Mouse (Mus musculus): ENCODE measurements around the gene Pdcl3. TPM values are rescaled to one million over a fixed set of nuclear protein-coding genes. Genes with fewer than 3 reads are reported as not detected.

Pdcl3 gene
- total RNA-seq (2021): 10 to 100 TPM; 81.2 to 90.9 TPM
- 11.8 and 14.4 TPM in 2 replicates for polyA plus RNA-seq (2012; rRNA removed)
- long read RNA-seq, transcript Pdcl3-201 (6 exons, 3,914 nt): major isoform, 61 of 67 reads
- long read RNA-seq, partial matches to known transcripts: 3 of 67 reads
- long read RNA-seq, other reads (novel, unspliced or antisense): 2 of 67 reads

DNA sequence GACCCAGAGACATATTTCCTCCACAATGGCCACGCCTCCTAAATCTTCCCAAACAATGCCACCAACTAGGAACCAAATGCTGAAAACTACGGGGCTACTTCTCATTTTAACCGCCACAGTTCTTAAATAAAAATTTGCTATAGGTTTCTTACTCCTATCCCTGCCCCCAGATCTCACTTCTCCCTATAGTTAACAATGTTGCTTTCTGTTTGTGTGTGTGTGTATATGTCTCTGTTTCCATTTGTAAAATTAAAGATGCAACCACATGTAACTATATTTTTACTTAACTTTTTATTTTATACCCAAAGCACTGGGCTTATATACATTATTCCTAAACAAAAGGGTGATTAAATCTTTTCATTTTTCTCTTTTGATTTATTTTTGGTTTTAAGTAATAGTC lies at the start of gene Pdcl3:
Gene Pdcl3 (plus strand): TSS at position 301 of the 400 bp plus-strand sequence.
- no peak for DNase-seq

DNA sequence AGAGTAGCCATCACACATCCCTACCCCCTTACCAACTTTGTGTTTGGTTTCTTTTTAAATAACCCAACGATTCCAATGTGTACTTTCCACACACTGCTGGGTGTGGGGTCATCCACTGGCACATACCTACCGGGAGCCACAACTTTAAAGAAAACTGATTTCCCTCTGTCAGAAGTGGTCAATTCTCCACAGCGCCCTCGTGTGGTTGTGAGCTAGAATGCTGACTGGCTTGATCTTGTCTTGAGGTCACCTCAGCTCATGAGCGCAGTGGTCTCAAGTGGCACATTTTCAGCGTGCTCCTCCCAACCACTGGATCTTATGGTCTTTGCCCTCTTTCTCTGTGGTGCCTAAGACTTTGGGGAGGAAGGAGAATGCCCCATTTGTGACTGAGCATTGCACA lies 48.6 kb upstream of the Pdcl3 start:
- DNase-seq: peak; percentile 13

DNA sequence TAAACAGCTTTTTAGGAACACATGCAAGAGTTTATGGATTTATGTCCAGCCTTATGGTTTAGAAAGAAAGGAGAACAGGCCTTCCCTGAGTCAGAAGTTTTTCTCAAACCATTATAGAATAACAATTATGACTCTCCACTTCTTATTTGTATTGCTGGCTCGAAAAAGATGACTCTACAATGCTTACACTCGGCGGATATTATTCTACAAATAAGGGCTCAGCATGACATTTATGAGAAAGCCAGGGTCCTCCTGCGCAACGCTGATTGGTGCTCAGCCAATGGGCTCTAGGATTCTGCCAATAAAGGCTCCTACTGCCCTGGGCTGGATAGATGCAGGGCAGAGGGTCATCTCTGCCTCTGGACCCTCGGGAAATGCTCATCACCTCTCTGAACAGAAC lies 46.6 kb upstream of the Pdcl3 start, which contains the start of gene Nms:
Gene Nms (plus strand): TSS at position 301 of the 400 bp plus-strand sequence.
- no peak for DNase-seq

DNA sequence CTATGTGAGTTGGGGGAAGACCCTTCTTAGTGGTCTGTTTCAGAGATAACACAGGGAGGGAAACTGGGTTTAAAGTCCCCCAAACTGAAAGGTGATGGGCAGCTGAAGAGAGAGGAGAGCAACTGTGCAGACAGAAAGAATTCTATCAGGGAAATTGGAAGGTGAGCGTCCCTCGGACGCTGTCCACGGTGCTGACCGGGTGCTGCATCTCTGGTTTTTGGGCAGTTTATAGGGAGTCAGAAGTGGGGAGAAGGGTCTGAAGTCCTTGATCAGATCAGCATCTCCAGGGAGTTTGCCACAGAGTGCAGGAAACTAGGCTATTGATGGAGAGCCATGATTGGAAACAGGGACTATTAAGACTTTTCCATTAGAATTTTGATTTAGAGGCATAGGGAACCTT lies 45.8 kb upstream of the Pdcl3 start:
- peak; percentile 12 for DNase-seq

DNA sequence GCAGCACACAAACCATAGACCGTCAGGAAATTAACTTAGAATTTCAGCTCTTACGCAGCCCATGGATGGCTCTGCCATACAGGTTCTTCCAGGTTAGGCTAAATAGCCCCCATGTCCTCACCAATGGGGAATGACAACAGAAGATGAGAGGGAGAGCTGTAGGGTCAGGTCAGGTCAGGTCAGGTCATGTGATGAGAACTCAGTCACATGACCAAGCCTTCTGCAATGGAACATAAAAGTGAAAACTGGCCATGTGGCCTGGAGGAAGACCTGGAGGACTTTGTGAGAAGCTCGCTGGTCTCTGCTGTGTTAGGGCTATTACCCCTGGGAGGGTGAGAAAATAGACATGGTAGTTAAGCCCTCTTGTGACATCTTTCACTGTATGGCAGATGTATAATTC lies 29.0 kb upstream of the Pdcl3 start:
- no peak for DNase-seq

DNA sequence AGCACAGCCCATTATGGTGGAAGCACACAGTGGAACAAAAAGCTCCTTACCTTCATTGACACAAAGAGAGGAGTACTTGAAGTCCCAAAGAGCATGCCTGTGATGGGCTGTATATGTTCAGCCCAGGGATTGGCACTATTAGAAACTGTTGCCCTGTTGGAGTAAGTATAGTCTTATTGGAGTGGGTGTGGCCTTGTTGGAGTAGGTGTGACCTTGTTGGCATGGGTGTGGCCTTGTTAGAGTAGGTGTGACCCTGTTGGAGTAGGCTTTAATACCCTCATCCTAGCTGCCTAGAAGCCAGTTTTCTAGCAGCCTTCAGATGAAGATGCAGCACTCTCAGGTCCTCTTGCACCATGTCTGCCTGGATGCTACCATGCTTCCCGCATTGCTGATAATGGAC lies 16.3 kb upstream of the Pdcl3 start:
- DNase-seq: no peak

DNA sequence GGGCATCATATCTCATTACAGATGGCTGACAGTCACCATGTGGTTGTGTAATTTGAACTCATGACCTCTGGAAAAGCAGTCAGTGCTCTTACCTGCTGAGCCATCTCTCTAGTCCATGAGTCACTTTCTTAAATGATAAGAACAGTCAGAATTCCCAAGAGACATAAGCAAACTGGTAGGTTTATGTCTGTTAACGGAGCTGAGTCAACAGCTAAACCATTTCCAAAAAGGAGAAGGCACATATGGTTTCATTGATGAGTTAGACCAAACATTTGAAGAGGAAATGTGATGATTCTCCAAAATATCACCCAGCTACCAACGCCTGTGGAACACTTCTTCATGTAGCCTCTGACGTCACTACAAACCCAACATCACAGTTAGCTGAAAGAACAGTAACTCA lies 13.7 kb upstream of the Pdcl3 start:
- DNase-seq: no peak

DNA sequence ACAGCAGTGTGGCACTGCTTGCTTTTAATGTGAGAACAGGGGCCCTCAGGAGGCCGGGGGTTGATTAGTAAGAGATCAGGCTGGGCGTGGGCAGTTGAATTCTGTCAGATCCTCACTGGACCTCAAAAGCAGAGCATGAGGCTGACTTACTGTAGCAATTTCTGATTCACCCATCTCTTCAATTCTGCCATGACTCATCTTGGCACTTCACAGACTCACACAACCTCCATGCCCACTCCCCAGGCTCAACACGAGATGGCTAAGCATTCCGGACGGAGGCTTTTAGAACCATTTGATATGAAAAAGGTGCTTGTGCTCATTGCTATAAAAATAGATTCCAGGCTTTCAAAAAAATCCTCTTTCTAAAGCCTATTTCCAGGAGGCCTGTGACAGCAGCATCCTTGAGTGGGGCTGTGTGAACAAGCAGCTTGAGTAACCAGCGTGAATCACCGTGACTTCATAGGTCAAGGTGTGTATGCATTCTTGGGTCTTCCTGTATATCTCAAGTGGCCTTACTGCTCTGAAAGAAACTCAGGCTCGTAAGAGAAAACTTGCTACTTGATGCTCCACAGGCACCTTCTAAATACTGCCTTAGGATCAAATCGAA lies 12.3 kb upstream of the Pdcl3 start:
- peak; percentile 83 for DNase-seq

DNA sequence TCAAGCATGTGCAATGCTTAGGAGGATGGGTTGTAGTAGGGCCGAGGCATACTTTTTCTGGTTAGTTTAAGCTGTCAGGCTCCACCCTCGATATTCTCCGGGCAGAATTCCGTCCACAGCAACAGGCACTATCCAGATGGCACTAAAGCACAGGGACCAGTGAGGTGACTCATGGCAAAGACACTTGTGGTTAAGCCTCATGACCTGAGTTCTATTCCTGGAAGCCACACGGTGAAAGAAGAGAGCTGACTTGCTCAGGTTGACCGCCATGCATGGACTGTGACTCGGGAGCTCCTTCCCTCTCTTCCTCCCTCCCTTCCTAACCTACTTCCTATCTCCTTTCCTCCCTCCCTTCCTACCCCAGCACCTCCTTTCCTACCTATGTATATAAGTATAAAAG lies 5.5 kb upstream of the Pdcl3 start:
- no peak for DNase-seq

DNA sequence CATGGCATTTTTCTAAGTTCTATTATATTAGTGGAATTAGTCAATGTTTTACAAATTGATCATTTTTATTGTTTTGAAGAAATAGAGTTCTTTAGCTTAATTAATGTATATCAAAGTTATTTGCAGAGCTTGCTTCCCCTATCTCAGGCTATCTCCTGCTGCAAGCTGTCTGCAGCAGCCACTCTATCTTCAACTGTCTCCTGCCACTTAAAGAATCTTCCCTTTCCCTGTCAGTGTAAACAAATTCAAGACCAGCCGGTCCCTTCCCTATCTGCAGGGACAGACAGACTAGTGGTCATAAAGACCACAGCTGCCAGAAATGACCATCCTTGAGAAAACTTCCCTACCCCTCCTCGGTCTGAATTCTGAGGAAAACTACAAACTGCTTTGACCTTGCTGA lies 1.5 kb upstream of the Pdcl3 start:
- DNase-seq: peak; percentile 18

DNA sequence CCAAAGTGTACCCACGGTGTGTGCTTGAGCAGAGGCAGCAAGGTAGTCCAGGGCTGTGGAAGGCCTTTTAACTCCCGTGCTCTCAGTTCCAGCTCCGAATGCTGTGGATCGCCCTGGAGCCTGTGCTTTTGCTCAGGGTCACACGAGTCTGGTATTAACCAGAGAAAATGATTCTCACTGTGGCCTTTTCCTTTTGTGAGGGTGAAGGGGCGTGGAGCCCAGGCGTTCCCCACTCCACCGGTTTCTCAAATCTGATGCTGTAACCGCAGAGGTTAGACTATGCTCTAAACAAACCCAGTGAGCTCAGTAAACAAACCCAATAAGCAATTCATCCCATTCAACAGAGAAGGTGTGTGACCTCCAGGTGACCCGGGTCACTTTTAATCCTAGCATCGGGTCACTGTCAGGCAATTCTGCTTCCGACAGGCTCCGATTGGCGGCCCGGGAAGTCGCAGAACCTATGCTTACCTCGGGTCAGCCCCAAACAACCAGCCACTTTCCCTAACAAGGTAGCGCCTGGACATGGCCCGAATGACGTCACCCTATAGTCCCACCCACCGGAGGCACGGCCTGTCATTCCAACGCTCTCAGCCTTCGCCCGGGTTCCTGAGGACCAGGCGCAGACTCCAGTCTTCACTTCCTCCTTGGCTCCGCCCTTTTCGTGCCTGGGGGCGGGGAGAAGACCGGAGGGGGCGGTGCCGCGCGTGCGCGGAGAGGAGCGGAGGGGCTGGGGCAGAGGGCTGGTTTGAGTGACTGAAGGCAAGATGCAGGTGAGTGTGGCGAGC lies 1.9 kb downstream of the Pdcl3 start:
- peak; percentile 100 for DNase-seq

DNA sequence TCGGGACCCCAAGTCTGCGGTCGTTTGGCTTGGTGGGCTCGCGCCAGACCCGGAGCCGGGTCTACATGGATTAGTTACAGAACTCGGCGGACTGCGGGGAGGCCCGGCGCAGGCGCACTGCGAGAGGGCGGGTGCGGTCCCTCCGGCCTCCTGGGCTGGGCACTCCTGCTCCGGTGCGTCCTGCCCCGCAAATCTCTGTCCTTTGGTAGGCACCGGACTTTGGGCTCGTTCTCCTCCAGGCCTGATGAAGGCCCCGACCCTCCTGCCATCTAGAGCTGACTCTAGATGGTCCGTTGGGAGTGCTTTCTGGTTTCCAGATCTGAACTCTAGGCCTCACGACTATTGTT lies 2.4 kb downstream of the Pdcl3 start:
- no peak for DNase-seq

DNA sequence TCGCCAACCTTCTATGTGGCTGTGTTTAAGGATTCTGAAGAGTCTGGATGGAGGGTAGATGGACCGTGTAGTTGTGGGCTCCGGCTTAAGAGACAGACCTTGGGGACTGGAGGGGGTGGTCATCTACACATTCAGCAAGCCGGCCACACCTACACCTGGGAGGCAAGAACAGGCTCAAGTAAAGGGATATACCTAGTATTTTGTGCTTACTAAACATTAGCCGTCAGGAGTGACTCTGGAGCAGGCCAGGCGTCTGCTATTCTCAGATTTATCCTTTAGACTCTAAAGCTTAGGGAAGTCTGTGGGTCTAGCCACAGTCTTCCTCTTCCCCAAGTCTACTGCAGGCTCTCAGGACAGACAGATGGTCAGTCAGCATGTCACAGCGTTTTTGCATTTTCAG lies 2.9 kb downstream of the Pdcl3 start:
- no peak for DNase-seq

DNA sequence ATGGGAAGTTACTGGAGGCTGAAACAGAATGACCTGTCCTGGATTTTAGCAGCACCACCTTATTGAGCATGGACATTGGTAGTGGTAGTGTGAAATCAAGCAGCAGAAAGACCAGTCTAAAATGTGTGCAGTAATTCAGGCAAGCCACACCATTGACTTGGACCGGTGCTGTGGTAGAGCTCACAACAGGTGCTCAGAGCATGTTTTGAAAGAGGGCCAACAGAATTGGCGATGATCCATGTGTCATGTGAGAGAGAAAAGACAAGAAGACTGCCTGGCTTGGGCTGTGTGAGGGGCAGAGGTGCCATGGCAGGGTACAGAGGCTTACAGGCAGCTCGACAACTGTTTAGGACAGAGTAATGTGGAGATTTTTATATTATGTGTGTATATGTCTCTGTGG lies 7.0 kb downstream of the Pdcl3 start:
- no peak for DNase-seq

DNA sequence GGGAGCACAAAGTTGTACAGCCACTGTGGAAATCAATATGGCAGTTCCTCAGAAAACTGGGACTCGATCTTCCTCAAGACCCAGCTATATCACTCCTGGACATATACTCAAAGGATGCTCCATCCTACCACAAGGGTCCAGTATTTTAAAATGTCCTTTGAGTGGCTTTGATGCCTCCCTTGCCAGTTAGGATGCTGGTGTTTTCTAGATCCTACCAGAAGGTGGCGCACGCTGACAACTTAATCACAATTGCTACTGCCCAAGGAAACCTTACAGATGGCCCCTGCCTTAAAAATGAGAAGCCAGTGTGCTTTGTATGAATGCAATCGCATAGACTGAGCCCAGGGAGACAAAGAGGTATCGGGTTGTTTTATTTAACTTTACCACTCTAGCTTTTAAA lies 15.7 kb downstream of the Pdcl3 start:
- DNase-seq: peak; percentile 74

DNA sequence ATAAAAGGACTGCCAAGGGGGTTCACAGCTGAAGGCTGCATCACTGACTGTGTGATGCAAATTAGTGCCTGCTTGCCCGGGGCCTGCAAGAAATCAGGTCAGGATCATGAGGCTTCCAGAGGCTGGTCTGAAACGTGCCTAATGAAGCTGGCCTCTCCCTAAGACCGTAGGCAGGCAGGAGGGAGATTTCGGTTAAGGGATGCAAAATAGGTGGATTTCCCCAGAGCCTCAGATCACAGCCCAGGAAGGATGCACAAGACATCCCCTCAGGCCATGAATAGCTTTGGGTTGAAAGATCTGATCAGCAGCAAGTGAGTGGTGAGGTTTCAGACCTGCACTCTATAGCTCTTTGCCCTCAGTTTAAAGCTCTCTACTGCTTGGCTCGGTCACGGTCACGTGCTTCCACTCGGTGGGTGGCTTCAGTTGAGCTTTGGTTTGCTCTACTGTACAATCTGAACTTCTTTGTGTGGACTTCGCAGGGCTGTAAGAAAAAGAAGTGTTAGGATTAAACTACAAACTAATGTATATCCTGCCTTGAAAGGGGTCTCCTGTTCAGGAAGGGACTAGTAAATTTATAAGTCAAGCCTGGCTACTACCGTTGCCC lies 20.4 kb downstream of the Pdcl3 start:
- no peak for DNase-seq

DNA sequence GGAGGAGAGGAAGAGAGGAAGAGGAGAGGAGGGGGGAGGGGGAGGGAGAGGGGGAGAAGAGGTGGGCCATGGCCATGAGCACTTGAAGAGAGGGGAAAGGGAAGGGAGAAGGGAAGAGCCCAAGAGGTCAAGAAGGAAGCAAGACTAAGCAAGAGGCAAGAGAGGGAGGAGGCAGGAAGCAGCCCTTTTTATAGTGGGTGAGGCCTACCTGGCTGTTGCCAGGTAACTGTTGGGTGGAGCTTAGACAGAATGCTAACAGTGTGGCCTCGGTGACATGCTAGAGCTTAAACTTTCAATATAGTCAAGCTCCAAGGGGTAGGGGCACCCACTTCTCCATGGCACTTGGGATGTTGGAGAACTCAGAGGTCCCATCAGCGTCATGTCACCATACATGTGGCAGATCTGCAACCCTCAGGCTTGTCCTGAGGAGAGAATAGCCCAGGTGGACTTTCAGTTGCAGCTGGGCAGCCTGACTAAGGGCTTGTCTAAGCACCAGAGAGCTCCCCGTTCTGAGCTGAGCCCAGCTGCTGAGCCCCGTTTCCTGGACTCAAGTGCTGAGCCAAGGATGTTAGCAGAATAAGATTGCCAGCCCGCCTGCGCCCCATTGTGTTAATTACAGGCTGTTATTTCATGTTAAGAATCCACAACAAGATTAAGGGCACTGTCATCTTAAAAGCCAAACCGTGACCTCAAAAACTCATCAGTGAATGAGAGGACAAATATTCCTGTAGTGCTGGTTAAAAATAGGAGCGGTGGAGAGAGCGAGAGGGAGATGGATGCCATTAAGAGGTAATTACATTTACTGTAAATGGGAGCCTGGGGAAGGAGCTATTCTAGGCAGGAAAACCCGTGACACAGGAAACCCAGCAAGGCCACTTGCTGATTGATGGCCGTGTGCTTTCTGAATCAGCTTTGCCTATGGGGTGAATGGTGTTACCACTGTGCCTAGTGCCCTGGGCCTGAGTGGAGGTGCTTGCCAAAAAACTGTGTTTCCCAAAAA lies 21.7 kb downstream of the Pdcl3 start:
- peak; percentile 60 for DNase-seq

DNA sequence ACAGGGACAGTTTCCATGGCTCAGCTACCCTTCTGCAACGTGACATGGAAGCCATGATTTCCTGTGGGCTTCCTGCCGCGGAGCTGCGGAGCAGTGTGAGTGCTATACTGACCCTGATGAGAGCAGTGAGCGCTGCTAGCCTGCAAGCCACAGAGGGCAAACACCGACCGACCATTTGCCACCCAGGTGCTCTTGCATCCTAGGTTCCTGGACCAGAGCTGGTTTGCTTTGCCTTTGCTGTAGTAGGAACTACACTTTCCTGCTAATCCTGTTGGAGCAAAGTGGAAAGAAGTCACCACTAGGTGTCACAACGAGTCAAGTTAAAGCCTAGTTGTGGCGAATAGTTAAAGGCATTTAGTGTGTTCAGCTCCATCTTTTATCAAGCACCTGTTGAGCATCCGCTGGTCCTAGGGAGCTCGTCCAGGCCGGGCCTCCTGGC lies 25.2 kb downstream of the Pdcl3 start:
- peak; percentile 65 for DNase-seq

DNA sequence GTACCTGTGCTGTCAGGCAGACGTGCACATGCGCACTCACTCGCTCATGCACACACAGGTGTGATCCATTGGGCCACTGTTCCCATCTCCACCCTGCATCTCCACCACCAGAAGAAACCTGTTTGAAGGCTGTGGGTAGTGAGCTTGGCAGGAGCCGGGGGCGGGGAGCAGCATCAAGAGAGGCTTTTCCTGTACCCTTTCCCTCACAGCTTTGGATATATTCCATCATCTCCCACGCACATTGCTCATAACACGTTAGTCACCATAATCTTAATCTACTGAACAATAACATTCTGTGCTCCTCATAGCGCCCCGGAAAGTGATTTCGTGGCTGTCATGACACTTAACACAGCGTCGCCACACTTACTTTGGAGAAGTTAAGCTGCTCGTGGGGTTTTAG lies 27.2 kb downstream of the Pdcl3 start:
- DNase-seq: no peak

DNA sequence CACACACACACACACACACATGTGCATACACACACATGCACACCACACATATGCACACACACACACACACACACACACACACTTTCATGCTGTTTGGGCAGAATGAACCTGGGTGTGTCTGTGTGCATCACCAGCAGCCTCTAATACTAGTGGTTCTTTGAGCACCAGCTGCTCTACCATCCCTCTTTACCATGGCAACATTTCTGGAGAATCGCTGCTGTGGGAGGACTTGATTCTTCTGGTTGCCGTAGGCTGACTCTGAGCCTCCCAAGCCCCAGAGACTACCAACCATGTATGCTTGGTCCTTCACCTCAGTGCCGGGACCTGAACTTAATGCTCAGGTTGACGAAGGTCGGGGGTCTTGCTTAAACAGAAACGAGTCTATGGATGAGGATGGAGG lies 28.4 kb downstream of the Pdcl3 start:
- no peak for DNase-seq

DNA sequence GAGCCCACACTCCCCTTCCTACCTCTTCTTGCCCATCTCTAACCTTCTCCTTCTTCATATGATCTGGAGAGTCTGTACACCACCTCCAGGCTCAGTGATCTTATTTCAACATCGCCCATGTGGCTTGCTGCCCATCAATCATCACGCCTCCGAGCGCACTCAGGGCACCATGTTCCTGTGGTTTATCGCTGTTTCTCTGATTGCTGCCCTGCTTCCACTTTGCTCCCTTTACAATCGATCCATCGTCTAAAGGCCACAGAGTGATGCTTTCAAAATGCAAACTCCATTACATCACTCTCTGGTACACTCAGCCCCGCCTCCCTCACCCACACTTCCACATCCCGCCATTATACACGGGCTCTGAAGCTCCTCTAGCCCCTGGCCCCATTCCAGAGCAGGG lies 30.1 kb downstream of the Pdcl3 start:
- DNase-seq: no peak

DNA sequence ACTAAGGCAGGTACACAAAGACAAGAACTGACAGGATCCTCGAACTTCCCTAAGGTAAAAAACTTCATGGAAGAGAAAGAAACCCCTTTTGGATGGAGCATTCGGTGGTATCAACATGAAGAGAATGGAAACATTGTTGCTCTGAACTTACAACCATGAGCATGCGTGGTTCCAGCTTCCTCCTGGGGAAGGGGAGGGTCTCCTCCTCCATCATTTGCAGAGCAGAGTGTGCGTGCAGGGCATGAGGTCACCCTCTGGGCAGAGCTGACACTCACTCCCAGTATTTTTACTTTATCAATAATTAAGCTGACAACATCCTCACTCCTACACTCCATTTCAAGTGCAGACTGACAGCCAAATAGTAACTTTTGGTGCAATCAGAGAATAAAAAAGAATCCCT lies 32.5 kb downstream of the Pdcl3 start:
- DNase-seq: no peak

Data from adrenal gland, adult 2 months (tissue).